Mouse (Mus musculus): ENCODE measurements at regions not wholly inside any gene's neighbourhood (a gene's known extent, or its start where the extent isn't known, plus 50 kb on each side); places are given as distances from the start of the nearest gene placed in this dataset.

- Histone ChIP-seq H3K4me1 (ENCODE audit: control insufficient read depth, insufficient read depth, low read length) (0 out of 2 replicates have a peak, but pooled peaks cover 4% of the 10 kb centered on the region), H3K27ac (ENCODE audit: low read length) (no peak overlapping the region), H3K4me2 (replicated peaks; ENCODE audit: low read depth, low read length) (no peak overlapping the region), H3K27me3 (ENCODE audit: control insufficient read depth, insufficient read depth, low read length) (no peaks in the 10 kb centered on the region), H3K4me3 (ENCODE audit: low read depth, low read length) (no peak overlapping the region), H3K36me3 (ENCODE audit: control insufficient read depth, insufficient read depth, low read length) (no peaks in the 10 kb centered on the region), H3K9me3 (ENCODE audit: control insufficient read depth, low read depth, low read length) (no peaks in the 10 kb centered on the region), H3K9ac (replicated peaks; ENCODE audit: low read depth, low read length) (no peak overlapping the region)
- WGBS, result 54% methylated on average over 3 of the region's 3 CpGs
- no peak for ATAC-seq (ENCODE audit: insufficient number of reproducible peaks, insufficient read depth, low FRiP score, low read depth)
Measured at GRCm38 (mm10) chr6:6657928-6658500, 79.6 kb upstream of the Sem1 start.

DNA sequence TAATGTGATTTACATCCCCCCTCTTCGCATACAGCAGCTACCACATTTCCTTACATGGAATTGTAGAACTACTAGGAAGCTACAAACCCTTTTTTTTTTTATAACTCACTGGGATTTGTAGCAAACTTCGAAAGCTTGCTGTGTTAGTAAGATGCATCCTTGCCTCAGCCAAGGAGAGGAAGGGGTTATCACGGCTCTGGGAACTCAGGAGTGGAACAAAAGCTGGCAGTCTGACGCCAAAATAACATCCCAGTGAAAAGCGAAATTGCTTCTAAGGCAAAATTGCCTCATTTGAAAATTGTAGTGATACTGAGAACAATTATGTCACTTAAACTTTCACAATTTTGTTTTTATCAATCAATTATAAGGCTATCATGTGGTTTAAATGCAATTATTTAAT lies 81.6 kb upstream of the Sem1 start:
- Histone ChIP-seq H3K4me2 (replicated peaks; ENCODE audit: low read depth, low read length) (no peak overlapping the region), H3K36me3 (ENCODE audit: control insufficient read depth, insufficient read depth, low read length) (no peaks in the 10 kb centered on the region), H3K27me3 (ENCODE audit: control insufficient read depth, insufficient read depth, low read length) (no peaks in the 10 kb centered on the region), H3K4me3 (ENCODE audit: low read depth, low read length) (no peak overlapping the region), H3K9me3 (ENCODE audit: control insufficient read depth, low read depth, low read length) (no peaks in the 10 kb centered on the region), H3K27ac (ENCODE audit: low read length) (no peak overlapping the region), H3K9ac (replicated peaks; ENCODE audit: low read depth, low read length) (no peak overlapping the region), H3K4me1 (ENCODE audit: control insufficient read depth, insufficient read depth, low read length) (0 out of 2 replicates have a peak, but pooled peaks cover 4% of the 10 kb centered on the region)
- no peak for ATAC-seq (ENCODE audit: insufficient number of reproducible peaks, insufficient read depth, low FRiP score, low read depth)
- WGBS, result 44% methylated on average over 5 of the region's 5 CpGs

- no peak overlapping the region for H3K4me3 ChIP-seq (ENCODE audit: low read depth, low read length)
- no peaks in the 10 kb centered on the region for H3K36me3 ChIP-seq (ENCODE audit: control insufficient read depth, insufficient read depth, low read length)
- H3K27ac ChIP-seq (ENCODE audit: low read length), result no peak overlapping the region
- H3K9ac ChIP-seq (replicated peaks; ENCODE audit: low read depth, low read length), result no peak overlapping the region
- H3K4me1 ChIP-seq (ENCODE audit: control insufficient read depth, insufficient read depth, low read length), result no peaks in the 10 kb centered on the region
- no peaks in the 10 kb centered on the region for H3K9me3 ChIP-seq (ENCODE audit: control insufficient read depth, low read depth, low read length)
- no peak overlapping the region for H3K4me2 ChIP-seq (replicated peaks; ENCODE audit: low read depth, low read length)
- ATAC-seq (ENCODE audit: insufficient number of reproducible peaks, insufficient read depth, low FRiP score, low read depth), result no peak
- WGBS, result 84% methylated on average over 5 of the region's 5 CpGs
- H3K27me3 ChIP-seq (ENCODE audit: control insufficient read depth, insufficient read depth, low read length), result no peaks in the 10 kb centered on the region
Measured at GRCm38 (mm10) chr6:6666762-6667161, 88.3 kb upstream of the Sem1 start.

- WGBS, result 71% methylated on average over 5 of the region's 5 CpGs
- Histone ChIP-seq H3K27ac (ENCODE audit: low read length) (no peak overlapping the region), H3K9ac (replicated peaks; ENCODE audit: low read depth, low read length) (no peak overlapping the region), H3K36me3 (ENCODE audit: control insufficient read depth, insufficient read depth, low read length) (no peaks in the 10 kb centered on the region), H3K27me3 (ENCODE audit: control insufficient read depth, insufficient read depth, low read length) (no peaks in the 10 kb centered on the region), H3K4me1 (ENCODE audit: control insufficient read depth, insufficient read depth, low read length) (no peaks in the 10 kb centered on the region), H3K4me3 (ENCODE audit: low read depth, low read length) (no peak overlapping the region), H3K9me3 (ENCODE audit: control insufficient read depth, low read depth, low read length) (no peaks in the 10 kb centered on the region), H3K4me2 (replicated peaks; ENCODE audit: low read depth, low read length) (no peak overlapping the region)
- ATAC-seq (ENCODE audit: insufficient number of reproducible peaks, insufficient read depth, low FRiP score, low read depth), result no peak
Measured at GRCm38 (mm10) chr6:6689241-6689640, 110.8 kb upstream of the Sem1 start.

DNA sequence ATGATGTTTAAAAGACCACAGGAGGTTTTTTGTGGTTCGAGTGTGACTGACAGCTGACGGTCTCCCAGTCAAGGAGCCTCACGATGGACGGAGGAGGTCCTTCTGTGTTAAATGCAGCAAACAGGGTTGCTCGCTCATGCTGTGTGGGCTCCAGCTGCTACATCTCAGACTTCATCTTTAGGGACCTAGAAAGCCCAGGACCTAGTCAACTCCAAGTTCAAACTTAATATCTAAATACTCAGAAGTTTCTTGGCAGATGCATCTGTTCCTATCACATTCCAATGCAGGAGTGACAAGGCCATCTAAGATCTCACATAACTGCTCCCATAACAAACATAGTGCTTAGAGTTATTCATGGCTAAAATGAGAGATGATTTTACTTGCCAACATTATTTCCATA lies 111.7 kb upstream of the Sem1 start:
- H3K4me2 ChIP-seq (replicated peaks; ENCODE audit: low read depth, low read length), result no peak overlapping the region
- WGBS, result 63% methylated on average over 5 of the region's 5 CpGs

DNA sequence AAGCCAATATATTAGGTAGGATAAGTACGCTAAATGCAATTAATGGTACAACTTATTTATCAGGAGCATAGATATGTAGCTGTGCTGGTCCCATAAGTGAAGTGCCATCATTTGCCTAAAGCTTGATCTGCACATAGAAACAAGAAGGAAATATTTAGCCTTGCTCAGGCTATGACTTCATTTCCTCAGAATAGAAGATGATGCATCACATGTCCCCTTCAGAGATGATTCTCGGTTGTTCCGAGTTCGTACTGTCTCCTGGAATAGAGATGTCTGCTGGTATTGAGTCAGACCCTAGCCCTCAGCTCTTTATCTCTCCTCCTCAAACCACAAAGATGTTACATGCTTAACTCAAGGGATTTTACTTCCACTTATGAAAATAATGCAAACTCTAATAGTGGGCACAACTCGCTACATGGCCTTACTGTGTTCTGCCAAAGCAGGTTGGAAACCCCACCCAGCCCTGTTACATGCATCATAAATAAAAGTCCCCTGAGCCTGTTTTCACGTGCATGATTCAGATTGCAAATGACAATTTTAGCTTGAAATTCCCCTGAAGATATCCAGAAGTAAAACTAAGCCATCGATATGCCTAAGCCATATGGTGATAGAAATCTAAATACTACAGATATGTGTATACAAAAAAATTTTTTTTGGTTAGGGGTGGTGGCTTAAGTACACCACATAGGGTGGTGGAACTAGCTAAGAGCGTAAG lies 113.8 kb upstream of the Sem1 start:
- Histone ChIP-seq H3K4me2 (replicated peaks; ENCODE audit: low read depth, low read length) (no peak overlapping the region), H3K4me1 (ENCODE audit: control insufficient read depth, insufficient read depth, low read length) (no peaks in the 10 kb centered on the region), H3K27me3 (ENCODE audit: control insufficient read depth, insufficient read depth, low read length) (no peaks in the 10 kb centered on the region), H3K9me3 (ENCODE audit: control insufficient read depth, low read depth, low read length) (no peaks in the 10 kb centered on the region), H3K27ac (ENCODE audit: low read length) (no peak overlapping the region), H3K9ac (replicated peaks; ENCODE audit: low read depth, low read length) (no peak overlapping the region), H3K4me3 (ENCODE audit: low read depth, low read length) (no peak overlapping the region), H3K36me3 (ENCODE audit: control insufficient read depth, insufficient read depth, low read length) (no peaks in the 10 kb centered on the region)
- no peak for ATAC-seq (ENCODE audit: insufficient number of reproducible peaks, insufficient read depth, low FRiP score, low read depth)
- whole genome bisulfite sequencing, result 81% methylated on average over 8 of the region's 8 CpGs

More for the DNA sequence above, 111.7 kb upstream of the Sem1 start:
- Histone ChIP-seq H3K36me3 (ENCODE audit: control insufficient read depth, insufficient read depth, low read length) (no peaks in the 10 kb centered on the region), H3K4me1 (ENCODE audit: control insufficient read depth, insufficient read depth, low read length) (no peaks in the 10 kb centered on the region), H3K27me3 (ENCODE audit: control insufficient read depth, insufficient read depth, low read length) (no peaks in the 10 kb centered on the region), H3K4me3 (ENCODE audit: low read depth, low read length) (no peak overlapping the region), H3K9me3 (ENCODE audit: control insufficient read depth, low read depth, low read length) (no peaks in the 10 kb centered on the region), H3K9ac (replicated peaks; ENCODE audit: low read depth, low read length) (no peak overlapping the region), H3K27ac (ENCODE audit: low read length) (no peak overlapping the region)
- no peak for ATAC-seq (ENCODE audit: insufficient number of reproducible peaks, insufficient read depth, low FRiP score, low read depth)

DNA sequence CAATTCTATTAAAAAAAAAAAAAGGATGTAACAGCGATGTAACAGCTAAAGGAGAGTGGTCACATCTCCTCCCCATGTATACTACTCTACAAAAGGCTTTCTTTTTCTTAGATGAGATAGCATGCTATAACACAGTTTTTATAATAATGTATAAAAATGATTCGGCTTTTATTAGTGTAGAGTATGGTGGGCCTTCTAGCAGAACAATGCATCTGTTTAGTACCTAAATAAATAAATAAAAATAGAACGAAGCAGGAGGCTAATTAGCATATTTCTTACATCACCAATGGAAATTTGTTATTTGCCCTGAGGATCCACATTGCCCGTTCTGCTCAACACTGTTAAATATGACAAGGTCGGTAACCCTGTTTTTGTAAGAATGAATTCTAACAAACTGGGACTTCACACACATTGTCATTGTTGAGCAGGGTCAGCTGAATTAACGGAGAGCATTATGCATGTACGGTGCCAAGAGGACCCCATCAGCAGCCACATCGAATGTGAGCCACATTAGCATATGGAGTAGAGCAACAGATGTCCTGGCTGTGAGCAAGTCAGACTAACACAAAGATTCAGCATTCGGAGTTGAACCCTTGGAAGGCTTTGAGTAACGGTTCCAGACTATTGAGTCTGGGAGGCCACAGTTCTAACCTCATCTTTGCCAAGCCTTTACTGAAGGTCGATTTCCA lies 117.4 kb upstream of the Sem1 start:
- no peak for ATAC-seq (ENCODE audit: insufficient number of reproducible peaks, insufficient read depth, low FRiP score, low read depth)
- 80% methylated on average over 11 of the region's 11 CpGs for WGBS
- Histone ChIP-seq H3K4me2 (replicated peaks; ENCODE audit: low read depth, low read length) (no peak overlapping the region), H3K4me3 (ENCODE audit: low read depth, low read length) (no peak overlapping the region), H3K27ac (ENCODE audit: low read length) (no peak overlapping the region), H3K9me3 (ENCODE audit: control insufficient read depth, low read depth, low read length) (no peaks in the 10 kb centered on the region), H3K9ac (replicated peaks; ENCODE audit: low read depth, low read length) (no peak overlapping the region), H3K4me1 (ENCODE audit: control insufficient read depth, insufficient read depth, low read length) (0 out of 2 replicates have a peak, but pooled peaks cover 5% of the 10 kb centered on the region), H3K27me3 (ENCODE audit: control insufficient read depth, insufficient read depth, low read length) (no peaks in the 10 kb centered on the region), H3K36me3 (ENCODE audit: control insufficient read depth, insufficient read depth, low read length) (no peaks in the 10 kb centered on the region)

DNA sequence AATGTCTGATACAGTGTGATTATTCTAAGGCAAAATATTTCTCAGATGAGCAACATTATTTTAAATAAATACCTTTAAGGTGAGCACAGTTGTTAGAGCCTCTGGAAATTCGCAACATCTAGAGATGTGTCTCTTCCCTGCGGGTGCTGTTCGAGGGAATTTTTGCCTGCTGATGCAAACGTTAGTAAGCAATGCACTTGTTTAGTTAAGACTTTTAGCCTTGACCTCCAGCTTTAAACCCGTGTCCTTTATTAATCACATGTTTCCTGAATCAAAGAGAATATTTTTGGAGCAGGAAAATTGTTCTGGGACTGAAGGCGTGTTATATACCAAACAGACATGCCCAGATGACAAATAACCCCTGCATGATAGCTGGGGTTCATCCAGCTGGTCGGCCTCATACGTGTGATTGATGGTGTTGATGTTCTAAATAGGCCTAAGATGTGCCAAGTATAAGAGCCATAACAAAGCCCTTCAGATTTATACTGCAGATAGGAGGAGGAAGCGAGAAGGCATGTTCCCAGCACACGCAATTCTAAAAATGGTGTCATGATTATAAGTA lies 119.0 kb upstream of the Sem1 start:
- Histone ChIP-seq H3K27me3 (ENCODE audit: control insufficient read depth, insufficient read depth, low read length) (no peaks in the 10 kb centered on the region), H3K36me3 (ENCODE audit: control insufficient read depth, insufficient read depth, low read length) (no peaks in the 10 kb centered on the region), H3K9me3 (ENCODE audit: control insufficient read depth, low read depth, low read length) (no peaks in the 10 kb centered on the region), H3K4me1 (ENCODE audit: control insufficient read depth, insufficient read depth, low read length) (0 out of 2 replicates have a peak, but pooled peaks cover 5% of the 10 kb centered on the region), H3K27ac (ENCODE audit: low read length) (no peak overlapping the region), H3K9ac (replicated peaks; ENCODE audit: low read depth, low read length) (no peak overlapping the region), H3K4me2 (replicated peaks; ENCODE audit: low read depth, low read length) (no peak overlapping the region), H3K4me3 (ENCODE audit: low read depth, low read length) (no peak overlapping the region)
- ATAC-seq (ENCODE audit: insufficient number of reproducible peaks, insufficient read depth, low FRiP score, low read depth), result no peak
- WGBS, result 21% methylated on average over 10 of the region's 10 CpGs
